Mouse (Mus musculus) intestine, embryonic 16.5 days (tissue): ENCODE data around the gene Usp2. TPM values are rescaled to one million over a fixed set of nuclear protein-coding genes. Genes with fewer than 3 reads are reported as not detected.
A peak's percentile ranks its signal among the peaks of the same experiment; 100 is the strongest.

Experiments used
- ATAC-seq: fragments of 200-750 bp; cut with Nextera tagmentation; 2 replicates; pipeline ENCODE4 v1.8.0; 2017; ENCODE audit warnings: moderate TSS enrichment, moderate library complexity
- H3K27ac ChIP-seq: fragments of 300-500 bp; sonication (generic); 2 replicates; pipeline ENCODE4 v1.5.1; 2014; ENCODE audit warnings: mild to moderate bottlenecking, low read length
- H3K27me3 ChIP-seq: fragments of 300-500 bp; sonication (generic); replicated peaks from 2 replicates; pipeline ENCODE4 v1.6.1; 2014; ENCODE audit warnings: low read length, control low read depth, mixed read lengths; ENCODE audit not compliant: control insufficient read depth, insufficient read depth
- H3K36me3 ChIP-seq: fragments of 300-500 bp; sonication (generic); 2 replicates; pipeline ENCODE4 v1.6.1; 2014; ENCODE audit warnings: low read length, control low read depth; ENCODE audit not compliant: control insufficient read depth, insufficient read depth
- H3K4me1 ChIP-seq: fragments of 300-500 bp; sonication (generic); 2 replicates; pipeline ENCODE4 v1.6.1; 2014; ENCODE audit warnings: low read length, control low read depth, mixed read lengths; ENCODE audit not compliant: control insufficient read depth, insufficient read depth
- H3K4me2 ChIP-seq: fragments of 300-500 bp; sonication (generic); 2 replicates; pipeline ENCODE4 v1.6.1; 2014; ENCODE audit warnings: low read depth, low read length, control low read depth
- H3K4me3 ChIP-seq: fragments of 300-500 bp; sonication (generic); 2 replicates; pipeline ENCODE4 v1.5.1; 2014; ENCODE audit warnings: mild to moderate bottlenecking, low read length
- H3K9ac ChIP-seq: fragments of 300-500 bp; sonication (generic); 2 replicates; pipeline ENCODE4 v1.6.1; 2014; ENCODE audit warnings: low read depth, low read length
- H3K9me3 ChIP-seq: fragments of 300-500 bp; sonication (generic); 2 replicates; pipeline ENCODE4 v1.6.1; 2016; ENCODE audit warnings: low read length, control low read depth; ENCODE audit not compliant: control insufficient read depth
- WGBS: fragments of 180-500 bp; shearing (Covaris S2); extraction: QIAGEN DNeasy Blood & Tissue Kit; methylation state at CpG from one replicate; pipeline ENCODE4 v1.1.7; 2014; 5-methylcytosine and 5-hydroxymethylcytosine counted together
- polyA plus RNA-seq: library from polyadenylated mRNA; unstranded; fragments of >200 nt; fragmentation: Nextera tagmentation; extraction: Ambion mirVana; gene quantifications from 2 replicates; pipeline ENCODE4 v1.2.1, GENCODE M21; 2015

Gene Usp2
- polyA plus RNA-seq, 1 experiment from 2014 or later = 15.6 TPM

- H3K9ac ChIP-seq = peak overlapping the region; percentile 75
- H3K36me3 ChIP-seq = no peaks in the 10 kb centered on the region
- peak overlapping the region; percentile 75 for H3K4me3 ChIP-seq
- 20% methylated on average over 2 of the region's 2 CpGs for WGBS
- ATAC-seq = no peak
- peak overlapping the region; percentile 95 for H3K4me2 ChIP-seq
- H3K27me3 ChIP-seq = peaks cover 15% of the 10 kb centered on the region
- H3K27ac ChIP-seq = peak overlapping the region; percentile 85
- H3K4me1 ChIP-seq = peaks cover 45% of the 10 kb centered on the region
- H3K9me3 ChIP-seq = no peaks in the 10 kb centered on the region
These were observed 66.5 kb downstream of the Usp2 start for GRCm38 (mm10) chr9:44133287-44133686.

GRCm38 (mm10) chr9:44134101-44134850, 67.5 kb downstream of the Usp2 start, which contains the start of gene Mcam:
Gene Mcam (plus strand): TSS chr9:44134469.
- Histone ChIP-seq H3K27me3 (peaks cover 15% of the 10 kb centered on the region), H3K9ac (peak within 1 kb of the TSS; percentile 75), H3K4me3 (peak within 1 kb of the TSS; percentile 75), H3K27ac (peak within 1 kb of the TSS; percentile 85), H3K36me3 (no peaks in the 10 kb centered on the region), H3K9me3 (no peaks in the 10 kb centered on the region), H3K4me1 (peaks cover 39% of the 10 kb centered on the region), H3K4me2 (peak within 1 kb of the TSS; percentile 95)
- WGBS = under 1% methylated on average over 51 of the region's 55 CpGs
- ATAC-seq = peak; percentile 27

GRCm38 (mm10) chr9:44134851-44135730, 68.3 kb downstream of the Usp2 start:
- Histone ChIP-seq H3K27me3 (peaks cover 15% of the 10 kb centered on the region), H3K4me2 (peak overlapping the region; percentile 95), H3K4me1 (peaks cover 39% of the 10 kb centered on the region), H3K9ac (peak overlapping the region; percentile 75), H3K27ac (peak overlapping the region; percentile 77), H3K36me3 (no peaks in the 10 kb centered on the region), H3K4me3 (peak overlapping the region; percentile 75), H3K9me3 (no peaks in the 10 kb centered on the region)
- WGBS = 3% methylated on average over 49 of the region's 49 CpGs
- peak; percentile 24; the same call in 1 of the 2 replicates for ATAC-seq

- Histone ChIP-seq H3K4me1 (peaks cover 32% of the 10 kb centered on the region), H3K9me3 (no peaks in the 10 kb centered on the region), H3K27ac (peak overlapping the region; percentile 77), H3K4me2 (peak overlapping the region; percentile 95), H3K27me3 (peaks cover 15% of the 10 kb centered on the region), H3K9ac (peak overlapping the region; percentile 75), H3K4me3 (peak overlapping the region; percentile 75), H3K36me3 (no peaks in the 10 kb centered on the region)
- peak; percentile 22; the same call in 1 of the 2 replicates for ATAC-seq
- 42% methylated on average over 7 of the region's 7 CpGs for WGBS
These were observed 69.0 kb downstream of the Usp2 start for GRCm38 (mm10) chr9:44135731-44136411.

- Histone ChIP-seq H3K4me1 (peaks cover 29% of the 10 kb centered on the region), H3K9me3 (no peaks in the 10 kb centered on the region), H3K27me3 (peaks cover 10% of the 10 kb centered on the region), H3K27ac (no peak overlapping the region; the same call in 1 of the 2 replicates), H3K36me3 (no peaks in the 10 kb centered on the region), H3K9ac (no peak overlapping the region), H3K4me2 (no peak overlapping the region), H3K4me3 (no peak overlapping the region)
- ATAC-seq = no peak
- 44% methylated on average over 4 of the region's 4 CpGs for WGBS
These were observed 71.0 kb downstream of the Usp2 start for GRCm38 (mm10) chr9:44137846-44138245.

- ATAC-seq = no peak
- no peaks in the 10 kb centered on the region for H3K27me3 ChIP-seq
- H3K4me1 ChIP-seq = no peaks in the 10 kb centered on the region
- no peaks in the 10 kb centered on the region for H3K36me3 ChIP-seq
- H3K9me3 ChIP-seq = no peaks in the 10 kb centered on the region
- no peak overlapping the region for H3K4me2 ChIP-seq
- no peak overlapping the region for H3K4me3 ChIP-seq
- 65% methylated on average over 5 of the region's 5 CpGs for WGBS
- no peak overlapping the region for H3K9ac ChIP-seq
- no peak overlapping the region for H3K27ac ChIP-seq
These were observed 75.1 kb downstream of the Usp2 start for GRCm38 (mm10) chr9:44141951-44142350.

GRCm38 (mm10) chr9:44143421-44143820, 76.6 kb downstream of the Usp2 start:
- no peak overlapping the region for H3K9ac ChIP-seq
- no peaks in the 10 kb centered on the region for H3K27me3 ChIP-seq
- no peak overlapping the region for H3K4me3 ChIP-seq
- whole genome bisulfite sequencing = 82% methylated on average over 5 of the region's 5 CpGs
- H3K9me3 ChIP-seq = no peaks in the 10 kb centered on the region
- H3K36me3 ChIP-seq = no peaks in the 10 kb centered on the region
- ATAC-seq = no peak
- no peak overlapping the region for H3K27ac ChIP-seq
- no peaks in the 10 kb centered on the region for H3K4me1 ChIP-seq
- H3K4me2 ChIP-seq = no peak overlapping the region

GRCm38 (mm10) chr9:44144023-44144717, 77.3 kb downstream of the Usp2 start:
- 44% methylated on average over 7 of the region's 8 CpGs for WGBS

More at GRCm38 (mm10) chr9:44144023-44144717, 77.3 kb downstream of the Usp2 start:
- H3K27ac ChIP-seq = no peak overlapping the region
- no peaks in the 10 kb centered on the region for H3K27me3 ChIP-seq
- no peak overlapping the region for H3K9ac ChIP-seq
- H3K9me3 ChIP-seq = no peaks in the 10 kb centered on the region
- H3K4me1 ChIP-seq = no peaks in the 10 kb centered on the region
- H3K36me3 ChIP-seq = no peaks in the 10 kb centered on the region
- ATAC-seq = peak; percentile 60
- no peak overlapping the region for H3K4me3 ChIP-seq
- no peak overlapping the region for H3K4me2 ChIP-seq
